Mouse (Mus musculus) MEL-GATA-1-ER (cell line): ENCODE results near the gene Rpp25l.
"Not testable (repeated sequence)": the region's sequence is repeated elsewhere in the genome, so short reads cannot be mapped to it uniquely, and the experiment has no call there.

Experiments used
- DNase-seq: peaks from one replicate; pipeline ENCODE4 v3.0.0-alpha.2; 2012; ENCODE audit warnings: low read depth; ENCODE audit errors: extremely low read depth

The Rpp25l gene

GRCm38 (mm10) chr4:41737602-41738255, 24.4 kb upstream of the Rpp25l start:
- DNase-seq = peak; percentile 62

GRCm38 (mm10) chr4:41731052-41731765, 17.9 kb upstream of the Rpp25l start, which contains the start of gene Arid3c:
Gene Arid3c, minus strand, starts transcription at chr4:41731142.
- no peak for DNase-seq

GRCm38 (mm10) chr4:41726826-41727621, 13.7 kb upstream of the Rpp25l start:
- no peak for DNase-seq

- peak; percentile 93 for DNase-seq
Measured at GRCm38 (mm10) chr4:41722918-41723351, 9.6 kb upstream of the Rpp25l start, which contains the start of gene Dctn3. Gene Dctn3, minus strand, starts transcription at chr4:41723170.

- DNase-seq = no peak
Measured at GRCm38 (mm10) chr4:41716834-41717233, 3.5 kb upstream of the Rpp25l start.

GRCm38 (mm10) chr4:41715596-41715995, 2.3 kb upstream of the Rpp25l start:
- DNase-seq = no peak

- no peak for DNase-seq
Measured at GRCm38 (mm10) chr4:41715082-41715481, 1.7 kb upstream of the Rpp25l start.

GRCm38 (mm10) chr4:41714276-41714675, 942 bp upstream of the Rpp25l start:
- DNase-seq = no peak

- no peak for DNase-seq
Measured at GRCm38 (mm10) chr4:41712421-41713196, 725 bp downstream of the Rpp25l start.

- no peak for DNase-seq
Measured at GRCm38 (mm10) chr4:41711705-41712375, 1.5 kb downstream of the Rpp25l start.

- DNase-seq = no peak
Measured at GRCm38 (mm10) chr4:41710229-41710628, 3.1 kb downstream of the Rpp25l start.

- DNase-seq = no peak
Measured at GRCm38 (mm10) chr4:41708192-41708745, 5.1 kb downstream of the Rpp25l start.

- DNase-seq = no peak
Measured at GRCm38 (mm10) chr4:41707011-41707535, 6.3 kb downstream of the Rpp25l start.

- DNase-seq = no peak
Measured at GRCm38 (mm10) chr4:41705922-41706754, 7.2 kb downstream of the Rpp25l start.

- no peak for DNase-seq
Measured at GRCm38 (mm10) chr4:41704651-41705050, 8.7 kb downstream of the Rpp25l start.

GRCm38 (mm10) chr4:41702226-41702625, 11.1 kb downstream of the Rpp25l start:
- DNase-seq = not testable (repeated sequence)

GRCm38 (mm10) chr4:41700224-41700623, 13.1 kb downstream of the Rpp25l start:
- not testable (repeated sequence) for DNase-seq

GRCm38 (mm10) chr4:41699783-41700182, 13.6 kb downstream of the Rpp25l start, which contains the start of gene Il11ra1:
Gene Il11ra1, plus strand, starts transcription at chr4:41699989.
- not testable (repeated sequence) for DNase-seq
